Mouse (Mus musculus): Measurements from ENCODE around the gene Sgk1.

GRCm38 (mm10) chr10:21908686-21909085 lies 26.7 kb downstream of the Sgk1 start:
- TF ChIP-seq MAX (IDR thresholded peaks at IDR 0.05; ENCODE audit: low read depth) (no peak), CEBPB (IDR thresholded peaks at IDR 0.05; ENCODE audit: insufficient read depth, poor library complexity, severe bottlenecking) (no peak), MYOD1 (IDR thresholded peaks at IDR 0.05; ENCODE audit: control insufficient read depth in 1 of 3, insufficient read length in 2 of 3, low read depth in 2 of 3) (no peak), MYOG (IDR thresholded peaks at IDR 0.05; ENCODE audit: control insufficient read depth in 1 of 3, insufficient read depth in 1 of 3, insufficient read length in 2 of 3, low read depth in 2 of 3) (no peak), POLR2A (IDR thresholded peaks at IDR 0.05; ENCODE audit: insufficient read length, low read depth) (no peak), TCF12 (IDR thresholded peaks at IDR 0.05; ENCODE audit: insufficient read depth, poor library complexity, severe bottlenecking) (no peak), USF1 (IDR thresholded peaks at IDR 0.05; ENCODE audit: low read depth) (no peak), POLR2AphosphoS2 (IDR thresholded peaks at IDR 0.05; ENCODE audit: insufficient read length, low read depth) (no peak), TCF3 (IDR thresholded peaks at IDR 0.05; ENCODE audit: insufficient read length, low read depth) (no peak)

Measured in myocyte (in vitro differentiated cells).